Mouse (Mus musculus) frontal cortex, adult 2 months (tissue): ENCODE measurements at regions not wholly inside any gene's neighbourhood (a gene's known extent, or its start where the extent isn't known, plus 50 kb on each side); places are given as distances from the start of the nearest gene placed in this dataset.
A peak's percentile ranks its signal among the peaks of the same experiment; 100 is the strongest.

ENCODE experiments used
- DNase-seq, 2 experiments: peaks; one replicate each; pipeline ENCODE4 v3.0.0; 2022; ENCODE audit warnings: low spot score in 1 of 2; ENCODE audit errors: extremely low spot score in 1 of 2

GRCm38 (mm10) chr4:22282536-22283323, 74.6 kb upstream of the Fbxl4 start:
- no peak for DNase-seq

DNA sequence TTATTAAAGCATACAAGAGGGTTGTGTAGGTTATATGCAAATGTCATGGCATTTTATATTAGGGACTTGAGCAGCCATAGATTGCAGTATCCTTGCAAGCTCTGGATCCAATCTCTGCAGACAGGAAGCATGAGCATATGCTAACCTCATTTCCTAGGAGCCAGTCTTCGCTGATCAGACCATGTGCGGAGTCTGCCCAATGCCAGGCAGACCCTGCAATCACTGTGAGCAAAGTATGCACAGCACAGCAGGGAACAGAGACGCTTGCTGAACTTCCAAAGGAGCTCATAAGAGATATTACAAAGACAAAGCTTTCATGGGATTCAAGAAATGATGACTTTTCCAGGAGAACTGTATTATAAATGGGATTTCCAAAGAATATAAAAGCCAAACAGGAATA, 65.2 kb upstream of the Fbxl4 start:
- DNase-seq = no peak

GRCm38 (mm10) chr4:22300206-22300605, 57.1 kb upstream of the Fbxl4 start:
- DNase-seq = peak in 1 of 2 experiments; percentile 4

- DNase-seq = peak in 1 of 2 experiments; percentile 31
These were observed 56.0 kb upstream of the Fbxl4 start for GRCm38 (mm10) chr4:22301148-22301942.

GRCm38 (mm10) chr4:22301943-22302215, 55.5 kb upstream of the Fbxl4 start:
- peak in 1 of 2 experiments; percentile 2 for DNase-seq

- DNase-seq = peak in 1 of 2 experiments; percentile 14
These were observed 55.1 kb upstream of the Fbxl4 start for GRCm38 (mm10) chr4:22302262-22302661.
